Mouse (Mus musculus) myocyte (in vitro differentiated cells): Measurements from ENCODE around the gene Lpar3. TPM values are rescaled to one million over a fixed set of nuclear protein-coding genes. Genes with fewer than 3 reads are reported as not detected.

ENCODE experiments used
- H3K27me3 ChIP-seq: one replicate; pipeline ENCODE4 v1.6.1; 2011; ENCODE audit not compliant: control insufficient read depth, insufficient read depth, insufficient read length
- H3K36me3 ChIP-seq: one replicate; pipeline ENCODE4 v1.6.1; 2011; ENCODE audit not compliant: control insufficient read depth, insufficient read depth
- H3K4me2 ChIP-seq: one replicate; pipeline ENCODE4 v1.6.1; 2011; ENCODE audit warnings: low read depth, control low read depth
- H3K4me3 ChIP-seq: one replicate; pipeline ENCODE4 v1.5.1; 2011; ENCODE audit warnings: mild to moderate bottlenecking, control low read depth, moderate library complexity
- H3K79me2 ChIP-seq: one replicate; pipeline ENCODE4 v1.6.1; 2011; ENCODE audit not compliant: control insufficient read depth, insufficient read depth
- H3ac ChIP-seq: one replicate; pipeline ENCODE4 v1.6.1; 2011; ENCODE audit not compliant: control insufficient read depth, insufficient read length
- CEBPB ChIP-seq: IDR thresholded peaks from 2 replicates; pipeline ENCODE4 v1.6.1; 2011; ENCODE audit warnings: mild to moderate bottlenecking, moderate library complexity; ENCODE audit not compliant: poor library complexity, insufficient read depth, severe bottlenecking
- E2F4 ChIP-seq: IDR thresholded peaks from one replicate; pipeline ENCODE4 v1.6.1; 2011; ENCODE audit warnings: mild to moderate bottlenecking, control low read depth, moderate library complexity; ENCODE audit not compliant: insufficient read depth
- MAX ChIP-seq: IDR thresholded peaks from one replicate; pipeline ENCODE4 v1.6.1; 2011; ENCODE audit warnings: low read depth, mild to moderate bottlenecking, control low read depth
- MYOD1 ChIP-seq, 3 experiments: IDR thresholded peaks; one replicate each; pipeline ENCODE4 v1.6.1; 2011; ENCODE audit warnings: control low read depth in 2 of 3, low read depth in 2 of 3, mild to moderate bottlenecking in 2 of 3, moderate library complexity in 1 of 3; ENCODE audit not compliant: insufficient read length in 2 of 3, control insufficient read depth in 1 of 3
- MYOG ChIP-seq, 3 experiments: IDR thresholded peaks; one replicate each; pipeline ENCODE4 v1.6.1; 2011; ENCODE audit warnings: control low read depth in 2 of 3, low read depth in 2 of 3, mild to moderate bottlenecking in 2 of 3; ENCODE audit not compliant: insufficient read length in 2 of 3, control insufficient read depth in 1 of 3, insufficient read depth in 1 of 3
- POLR2A ChIP-seq: IDR thresholded peaks from one replicate; pipeline ENCODE4 v1.6.1; 2011; ENCODE audit warnings: low read depth, mild to moderate bottlenecking, control low read depth, moderate library complexity; ENCODE audit not compliant: insufficient read length
- POLR2AphosphoS2 ChIP-seq: IDR thresholded peaks from one replicate; pipeline ENCODE4 v1.6.1; 2011; ENCODE audit warnings: low read depth, control low read depth; ENCODE audit not compliant: insufficient read length
- REST ChIP-seq: IDR thresholded peaks from one replicate; pipeline ENCODE4 v1.6.1; 2011; ENCODE audit warnings: mild to moderate bottlenecking, control low read depth, moderate library complexity; ENCODE audit not compliant: insufficient read depth, insufficient read length
- SRF ChIP-seq: IDR thresholded peaks from one replicate; pipeline ENCODE4 v1.6.1; 2011; ENCODE audit warnings: low read depth; ENCODE audit not compliant: control insufficient read depth, insufficient read length
- TCF12 ChIP-seq: IDR thresholded peaks from one replicate; pipeline ENCODE4 v1.6.1; 2011; ENCODE audit warnings: mild to moderate bottlenecking, control low read depth; ENCODE audit not compliant: poor library complexity, insufficient read depth, severe bottlenecking
- TCF3 ChIP-seq: IDR thresholded peaks from one replicate; pipeline ENCODE4 v1.6.1; 2011; ENCODE audit warnings: low read depth, control low read depth; ENCODE audit not compliant: insufficient read length
- USF1 ChIP-seq: IDR thresholded peaks from one replicate; pipeline ENCODE4 v1.6.1; 2011; ENCODE audit warnings: low read depth, mild to moderate bottlenecking, control low read depth, moderate library complexity
- polyA plus RNA-seq: library from polyadenylated mRNA; unstranded; fragments of >200 nt; fragmentation: generic; extraction: Trizol; gene quantifications from one replicate; pipeline ENCODE4 v1.2.1, GENCODE M21; 2012; ENCODE audit warnings: missing spikeins

The Lpar3 gene
- polyA plus RNA-seq, 1 experiment, result 0.22 TPM

DNA sequence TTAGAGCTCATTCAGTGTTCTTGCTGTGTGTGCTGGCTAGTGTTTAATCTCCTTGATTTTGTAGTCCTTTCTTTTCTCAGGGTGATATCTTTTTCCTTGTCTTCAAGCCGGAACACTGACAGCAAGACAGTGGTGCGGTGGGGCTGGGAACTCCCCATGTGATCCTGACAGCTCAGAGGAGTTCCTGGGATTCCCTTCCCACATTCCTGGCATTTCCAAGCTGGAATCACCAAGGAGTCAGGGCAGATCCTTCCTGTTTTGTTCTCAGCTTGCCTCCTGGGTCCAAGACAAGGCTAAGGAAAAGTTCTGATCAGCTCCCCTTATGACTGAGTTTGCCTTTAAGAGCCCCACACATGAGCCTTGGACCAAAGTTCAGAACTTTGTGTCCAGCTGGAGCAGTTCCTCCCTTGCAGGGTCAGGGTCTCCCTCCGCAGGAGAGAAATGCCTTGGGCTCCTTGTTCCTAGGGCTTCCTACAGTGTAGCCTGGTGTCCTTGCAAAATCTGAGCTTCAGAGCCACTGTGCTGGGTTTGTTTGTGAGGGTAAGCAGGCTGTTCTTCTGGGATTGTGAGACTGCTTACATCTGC lies 33.1 kb downstream of the Lpar3 start:
- Histone ChIP-seq H3K4me2 (no peak overlapping the region), H3K27me3 (no peaks in the 10 kb centered on the region), H3K36me3 (no peaks in the 10 kb centered on the region), H3K4me3 (no peak overlapping the region), H3K79me2 (no peaks in the 10 kb centered on the region), H3ac (no peak overlapping the region)
- no peak for TF ChIP-seq REST
- TF ChIP-seq E2F4, result no peak
- no peak for TF ChIP-seq POLR2A
- no peak for TF ChIP-seq MYOD1 (IDR thresholded peaks at IDR 0.05; ENCODE audit: control insufficient read depth in 1 of 3, insufficient read length in 2 of 3, low read depth in 2 of 3)
- no peak for TF ChIP-seq USF1
- no peak for TF ChIP-seq POLR2AphosphoS2
- no peak for TF ChIP-seq MAX
- no peak for TF ChIP-seq SRF
- TF ChIP-seq TCF12, result no peak
- TF ChIP-seq CEBPB, result no peak
- no peak for TF ChIP-seq MYOG (IDR thresholded peaks at IDR 0.05; ENCODE audit: control insufficient read depth in 1 of 3, insufficient read depth in 1 of 3, insufficient read length in 2 of 3, low read depth in 2 of 3)
- TF ChIP-seq TCF3, result no peak

GRCm38 (mm10) chr3:146255123-146255522 lies 34.4 kb downstream of the Lpar3 start:
- H3K4me2 ChIP-seq, result no peak overlapping the region
- no peak for TF ChIP-seq USF1
- TF ChIP-seq MYOG (IDR thresholded peaks at IDR 0.05; ENCODE audit: control insufficient read depth in 1 of 3, insufficient read depth in 1 of 3, insufficient read length in 2 of 3, low read depth in 2 of 3), result no peak
- TF ChIP-seq MYOD1 (IDR thresholded peaks at IDR 0.05; ENCODE audit: control insufficient read depth in 1 of 3, insufficient read length in 2 of 3, low read depth in 2 of 3), result no peak
- no peak for TF ChIP-seq SRF
- TF ChIP-seq TCF12, result no peak
- TF ChIP-seq POLR2A, result no peak
- no peak for TF ChIP-seq MAX
- no peak for TF ChIP-seq E2F4
- no peak for TF ChIP-seq REST
- no peak for TF ChIP-seq POLR2AphosphoS2
- no peak for TF ChIP-seq TCF3
- TF ChIP-seq CEBPB, result no peak
- H3K36me3 ChIP-seq, result no peaks in the 10 kb centered on the region
- H3K27me3 ChIP-seq, result no peaks in the 10 kb centered on the region
- H3K4me3 ChIP-seq, result no peak overlapping the region
- H3ac ChIP-seq, result no peak overlapping the region
- H3K79me2 ChIP-seq, result no peaks in the 10 kb centered on the region

DNA sequence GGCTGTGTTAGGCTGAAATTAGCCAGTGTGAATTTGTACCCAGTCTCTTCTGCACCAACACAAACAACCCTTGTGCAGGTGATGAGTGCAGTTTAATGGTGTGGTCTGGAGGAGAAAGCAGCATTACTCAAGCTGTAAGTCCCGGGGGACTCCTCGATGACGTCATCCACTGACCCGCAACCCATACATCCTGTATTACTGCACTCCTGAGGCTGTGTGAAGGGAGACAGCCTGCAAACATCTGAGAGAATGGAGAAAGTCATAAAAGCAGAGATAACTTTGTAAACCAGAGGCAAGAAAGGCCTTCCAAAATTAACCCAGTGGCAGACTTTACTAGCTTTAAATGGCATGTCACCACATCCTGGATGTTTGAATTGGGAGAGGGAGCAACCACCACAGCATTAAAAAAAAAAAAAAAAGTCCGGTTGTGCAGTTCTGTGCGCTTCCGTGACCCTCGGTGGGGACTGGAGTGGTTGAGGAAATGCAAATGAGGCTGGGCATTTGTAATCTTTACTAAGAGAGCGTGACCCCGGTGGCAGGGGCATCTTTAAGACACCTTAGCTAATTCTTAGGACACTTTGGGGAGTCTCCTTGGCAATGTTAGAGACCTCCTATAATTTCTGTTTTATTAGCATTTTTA lies 36.8 kb downstream of the Lpar3 start:
- H3ac ChIP-seq, result no peak overlapping the region
- peak overlapping the region; percentile 50 for H3K4me2 ChIP-seq
- H3K79me2 ChIP-seq, result no peaks in the 10 kb centered on the region
- TF ChIP-seq TCF3 (no peak), MYOD1 (IDR thresholded peaks at IDR 0.05; ENCODE audit: control insufficient read depth in 1 of 3, insufficient read length in 2 of 3, low read depth in 2 of 3) (peak in 1 of 3 experiments; percentile 11), CEBPB (peak; percentile 77), TCF12 (peak; percentile 11)
- H3K27me3 ChIP-seq, result no peaks in the 10 kb centered on the region
- no peaks in the 10 kb centered on the region for H3K36me3 ChIP-seq
- no peak overlapping the region for H3K4me3 ChIP-seq

- Histone ChIP-seq H3K27me3 (no peaks in the 10 kb centered on the region), H3K79me2 (no peaks in the 10 kb centered on the region), H3ac (no peak overlapping the region), H3K4me3 (no peak overlapping the region), H3K4me2 (no peak overlapping the region), H3K36me3 (no peaks in the 10 kb centered on the region)
- TF ChIP-seq POLR2A (no peak), E2F4 (no peak), MYOD1 (IDR thresholded peaks at IDR 0.05; ENCODE audit: control insufficient read depth in 1 of 3, insufficient read length in 2 of 3, low read depth in 2 of 3) (no peak), MYOG (IDR thresholded peaks at IDR 0.05; ENCODE audit: control insufficient read depth in 1 of 3, insufficient read depth in 1 of 3, insufficient read length in 2 of 3, low read depth in 2 of 3) (no peak), MAX (no peak), CEBPB (no peak), USF1 (no peak), SRF (no peak), TCF3 (no peak), POLR2AphosphoS2 (no peak), TCF12 (no peak), REST (no peak)
Observed at GRCm38 (mm10) chr3:146260203-146260602, 39.4 kb downstream of the Lpar3 start.
